In the genomic region with DNA sequence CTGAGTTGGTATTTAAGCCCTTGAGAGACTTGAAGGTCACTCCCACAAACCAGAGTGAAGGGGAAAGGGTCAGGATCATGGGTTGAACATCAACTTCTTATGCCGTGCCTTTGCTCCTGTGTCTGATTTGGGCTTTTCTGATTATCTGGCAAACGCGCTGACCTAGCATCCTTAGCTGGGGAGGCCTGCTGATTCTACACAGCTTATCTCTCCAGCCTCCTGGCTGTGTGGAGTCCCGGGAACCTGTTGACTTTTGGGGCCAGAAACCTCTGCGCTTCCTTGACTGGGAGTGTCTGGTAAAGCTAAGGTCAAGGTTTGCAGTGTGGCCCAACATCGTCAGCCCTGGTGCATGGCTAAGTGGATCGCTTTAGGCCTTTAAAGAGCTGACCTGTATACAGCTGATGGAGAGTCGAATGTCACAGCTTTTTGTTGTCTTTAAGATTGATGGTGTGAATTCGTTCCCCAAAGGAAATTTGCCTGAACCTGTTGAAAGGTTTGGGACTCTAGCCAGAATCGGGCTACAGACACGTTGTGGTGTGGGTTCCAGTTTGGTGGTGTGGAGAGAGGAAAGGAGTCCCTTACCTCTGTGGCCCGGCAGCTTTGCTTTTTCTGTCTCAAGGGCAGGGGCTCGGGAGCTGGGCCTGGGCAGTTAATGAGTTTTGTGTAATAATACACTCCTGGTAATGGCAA, we compare ENCODE assay signal across 9 mouse cellular contexts. TPM values are rescaled to one million over a fixed set of nuclear protein-coding genes. Genes with fewer than 3 reads are reported as not detected.
DNase-seq lines count a peak whose midpoint lies in the region; ATAC-seq and TF ChIP-seq lines count a peak whose summit lies in the region.
"Had no signal": no experiment of that assay in that cellular context is flagged by ENCODE, and none has a peak within 500 bp of the region (broad histone marks: within the 10 kb centered on the region; RNA-seq: fewer than 3 reads in every experiment).

No protein-coding gene starts in this region.

- H3K9me3 ChIP-seq in forebrain, embryonic 15.5 days = no peaks in the 10 kb centered on the region

- H3K36me3 ChIP-seq in forebrain, embryonic 15.5 days = no peaks in the 10 kb centered on the region
- no peaks in the 10 kb centered on the region for H3K36me3 ChIP-seq in myocyte (ENCODE audit: control insufficient read depth, insufficient read depth)

- peak overlapping the region; percentile 27; the same call in 1 of the 2 replicates for H3K4me3 ChIP-seq in layer of hippocampus, adult 2 months
- H3K4me3 ChIP-seq in forebrain, embryonic 15.5 days = no peak overlapping the region
- H3K4me3 ChIP-seq in myocyte = no peak overlapping the region

- no peak for DNase-seq in layer of hippocampus, adult 2 months (ENCODE audit: low spot score in 2 of 2)
- no peak for DNase-seq in layer of hippocampus, adult 8-10 months (ENCODE audit: low spot score in 2 of 2)
- peak; percentile 69 to 79 for DNase-seq in kidney, adult 8-10 months
- no peak for DNase-seq in retina, postnatal 1 day
- no peak for DNase-seq in testis, postnatal 14 days (ENCODE audit: low spot score)
- DNase-seq: embryo, embryonic 11 days had no signal

- no peak for TF ChIP-seq POLR2A in myocyte (IDR thresholded peaks at IDR 0.05; ENCODE audit: insufficient read length, low read depth)

- 0 out of 2 replicates have a peak overlapping the region, but pooled peaks have one; percentile 17 for H3K4me2 ChIP-seq in forebrain, embryonic 15.5 days (replicated peaks)
- peak overlapping the region; percentile 16 for H3K4me2 ChIP-seq in myocyte (ENCODE audit: low read depth)

- H3K4me1 ChIP-seq in forebrain, embryonic 15.5 days = peaks cover 40% of the 10 kb centered on the region

- TF ChIP-seq CTCF in layer of hippocampus, adult 2 months (conservative IDR thresholded peaks at IDR 0.05) = no peak

- no peaks in the 10 kb centered on the region for H3K27me3 ChIP-seq in forebrain, embryonic 15.5 days
- no peaks in the 10 kb centered on the region for H3K27me3 ChIP-seq in myocyte (ENCODE audit: control insufficient read depth, insufficient read depth, insufficient read length)
- H3K27me3 ChIP-seq: Patski had no signal

- WGBS in forebrain, embryonic 15.5 days = 54% methylated on average over 13 of the region's 13 CpGs

- H3K79me2 ChIP-seq in myocyte (ENCODE audit: control insufficient read depth, insufficient read depth) = no peaks in the 10 kb centered on the region

- no peak for ATAC-seq in forebrain, embryonic 15.5 days (replicated peaks)
- ATAC-seq: Patski had no signal

- H3ac ChIP-seq in myocyte (ENCODE audit: control insufficient read depth, insufficient read length) = no peak overlapping the region

- peak overlapping the region; percentile 99; the same call in 1 of the 2 replicates for H3K27ac ChIP-seq in layer of hippocampus, adult 2 months
- no peak overlapping the region for H3K27ac ChIP-seq in forebrain, embryonic 15.5 days (replicated peaks)

- H3K9ac ChIP-seq in forebrain, embryonic 15.5 days (replicated peaks) = no peak overlapping the region; the same call in 1 of the 2 replicates

TF ChIP-seq in myocyte, 11 proteins besides CTCF, POLR2A, EP300 and RAD21:
- TF ChIP-seq USF1 (IDR thresholded peaks at IDR 0.05; ENCODE audit: low read depth) = no peak
- no peak for TF ChIP-seq CEBPB (IDR thresholded peaks at IDR 0.05; ENCODE audit: insufficient read depth, poor library complexity, severe bottlenecking)
- TF ChIP-seq SRF (IDR thresholded peaks at IDR 0.05; ENCODE audit: control insufficient read depth, insufficient read length, low read depth) = no peak
- TF ChIP-seq REST (IDR thresholded peaks at IDR 0.05; ENCODE audit: insufficient read depth, insufficient read length) = no peak
- TF ChIP-seq POLR2AphosphoS2 (IDR thresholded peaks at IDR 0.05; ENCODE audit: insufficient read length, low read depth) = no peak
- no peak for TF ChIP-seq MYOD1 (IDR thresholded peaks at IDR 0.05; ENCODE audit: control insufficient read depth in 1 of 3, insufficient read length in 2 of 3, low read depth in 2 of 3)
- TF ChIP-seq TCF3 (IDR thresholded peaks at IDR 0.05; ENCODE audit: insufficient read length, low read depth) = no peak

RNA-seq across cellular contexts. Expression of gene Slc43a2, which starts 3.8 kb away (rescaled TPM):
- total RNA-seq in layer of hippocampus, adult 2 months (2021) = 10 to 100 TPM; 43.0 to 53.4 TPM
- 10 to 100 TPM; 42.6 to 55.5 (median 52.7) TPM for total RNA-seq in layer of hippocampus, adult 8-10 months (2022)
- 12.1 and 12.6 TPM in 2 replicates for polyA plus RNA-seq in forebrain, embryonic 15.5 days (2015; fragmentation: Nextera tagmentation; extraction: Ambion mirVana)
- polyA plus RNA-seq in myocyte (2012; fragmentation: generic; extraction: Trizol) = 15.9 TPM

RNA-seq across cellular contexts. Expression of gene Scarf1, which starts 21.9 kb away (rescaled TPM):
- total RNA-seq in layer of hippocampus, adult 2 months (2021) = 1 to 10 TPM; 1.3 TPM
- total RNA-seq in layer of hippocampus, adult 8-10 months (2022) = 1 to 10 TPM; 1.1 to 1.6 (median 1.4) TPM
- polyA plus RNA-seq in forebrain, embryonic 15.5 days (2015; fragmentation: Nextera tagmentation; extraction: Ambion mirVana) = 3.1 and 3.3 TPM in 2 replicates
- 0.06 TPM for polyA plus RNA-seq in myocyte (2012; fragmentation: generic; extraction: Trizol)

RNA-seq across cellular contexts. Expression of gene Rilp, which starts 25.4 kb away (rescaled TPM):
- total RNA-seq in layer of hippocampus, adult 2 months (2021) = 1 to 10 TPM; 1.6 to 1.7 TPM
- total RNA-seq in layer of hippocampus, adult 8-10 months (2022) = 1 to 10 TPM; 1.1 to 2.3 (median 1.6) TPM
- polyA plus RNA-seq in forebrain, embryonic 15.5 days (2015; fragmentation: Nextera tagmentation; extraction: Ambion mirVana) = 0.71 and 0.72 TPM in 2 replicates
- polyA plus RNA-seq in myocyte (2012; fragmentation: generic; extraction: Trizol) = 4.6 TPM

RNA-seq across cellular contexts. Expression of gene Prpf8, which starts 48.6 kb away (rescaled TPM):
- 100 to 1,000 TPM; 131 to 139 TPM for total RNA-seq in layer of hippocampus, adult 2 months (2021)
- 100 to 1,000 TPM; 129 to 140 (median 135) TPM for total RNA-seq in layer of hippocampus, adult 8-10 months (2022)
- 55.0 and 58.3 TPM in 2 replicates for polyA plus RNA-seq in forebrain, embryonic 15.5 days (2015; fragmentation: Nextera tagmentation; extraction: Ambion mirVana)
- 93.0 TPM for polyA plus RNA-seq in myocyte (2012; fragmentation: generic; extraction: Trizol)

RNA-seq across cellular contexts. Expression of gene Pitpna, which starts 52.6 kb away (rescaled TPM):
- 100 to 1,000 TPM; 269 to 283 TPM for total RNA-seq in layer of hippocampus, adult 2 months (2021)
- total RNA-seq in layer of hippocampus, adult 8-10 months (2022) = 100 to 1,000 TPM; 264 to 282 (median 275) TPM
- polyA plus RNA-seq in forebrain, embryonic 15.5 days (2015; fragmentation: Nextera tagmentation; extraction: Ambion mirVana) = 92.4 and 97.7 TPM in 2 replicates
- 125 TPM for polyA plus RNA-seq in myocyte (2012; fragmentation: generic; extraction: Trizol)

Comparison
In these comparisons a context has a peak if more than half of its experiments do, and no peak if none do; other contexts are left out.
1. DNase-seq: peak in kidney, adult 8-10 months (2 of 2); none in layer of hippocampus, adult 2 months (0 of 2), layer of hippocampus, adult 8-10 months (0 of 2), retina, postnatal 1 day (single experiment) and testis, postnatal 14 days (single experiment).